Mouse (Mus musculus) kidney, embryonic 16.5 days (tissue): ENCODE results near the gene Tmem120b. TPM values are rescaled to one million over a fixed set of nuclear protein-coding genes. Genes with fewer than 3 reads are reported as not detected.

ENCODE experiments used
- ATAC-seq: fragments of 200-750 bp; cut with Nextera tagmentation; 2 replicates; pipeline ENCODE4 v1.8.0; 2017; ENCODE audit warnings: moderate TSS enrichment; ENCODE audit not compliant: low FRiP score, low TSS enrichment
- H3K27ac ChIP-seq: fragments of 300-500 bp; sonication (generic); 2 replicates; pipeline ENCODE4 v1.5.1; 2014; ENCODE audit warnings: low read length
- H3K27me3 ChIP-seq: fragments of 300-500 bp; sonication (generic); 2 replicates; pipeline ENCODE4 v1.6.1; 2014; ENCODE audit warnings: low read length, control low read depth, mixed read lengths; ENCODE audit not compliant: insufficient read depth
- H3K36me3 ChIP-seq: fragments of 300-500 bp; sonication (generic); 2 replicates; pipeline ENCODE4 v1.6.1; 2014; ENCODE audit warnings: low read length, control low read depth, mixed read lengths; ENCODE audit not compliant: insufficient read depth
- H3K4me1 ChIP-seq: fragments of 300-500 bp; sonication (generic); 2 replicates; pipeline ENCODE4 v1.6.1; 2014; ENCODE audit warnings: low read length, control low read depth, mixed read lengths; ENCODE audit not compliant: insufficient read depth
- H3K4me2 ChIP-seq: fragments of 300-500 bp; sonication (generic); replicated peaks from 2 replicates; pipeline ENCODE4 v1.6.1; 2014; ENCODE audit warnings: low read depth, low read length
- H3K4me3 ChIP-seq: fragments of 300-500 bp; sonication (generic); 2 replicates; pipeline ENCODE4 v1.5.1; 2014; ENCODE audit warnings: mild to moderate bottlenecking, low read length
- H3K9ac ChIP-seq: fragments of 300-500 bp; sonication (generic); replicated peaks from 2 replicates; pipeline ENCODE4 v1.6.1; 2014; ENCODE audit warnings: low read length
- H3K9me3 ChIP-seq: fragments of 300-500 bp; sonication (generic); 2 replicates; pipeline ENCODE4 v1.6.1; 2016; ENCODE audit warnings: low read length, control low read depth
- WGBS: fragments of 180-500 bp; shearing (Covaris S2); extraction: QIAGEN DNeasy Blood & Tissue Kit; methylation state at CpG from one replicate; pipeline ENCODE4 v1.1.7; 2014; 5-methylcytosine and 5-hydroxymethylcytosine counted together
- polyA plus RNA-seq: library from polyadenylated mRNA; unstranded; fragments of >200 nt; fragmentation: Nextera tagmentation; extraction: Ambion mirVana; gene quantifications from 2 replicates; pipeline ENCODE4 v1.2.1, GENCODE M21; 2015

The Tmem120b gene
- polyA plus RNA-seq, 1 experiment from 2014 or later: 16.8 TPM

DNA sequence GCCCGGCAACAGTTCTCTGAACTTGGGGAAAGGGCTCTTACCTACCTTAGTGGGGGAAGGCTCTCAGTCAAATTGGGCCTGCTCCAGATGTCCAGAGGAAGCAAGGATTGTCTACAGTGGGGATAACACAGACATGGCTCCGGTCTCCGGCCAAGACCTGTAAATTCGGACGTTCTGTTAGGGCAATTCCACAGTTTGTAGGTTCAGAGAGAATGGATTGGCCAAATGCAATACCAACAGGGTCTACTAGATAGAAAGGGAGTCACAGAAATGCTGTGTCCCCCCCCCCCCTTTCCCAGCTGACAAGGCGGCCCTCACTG, 69.7 kb downstream of the Tmem120b start:
- H3K27me3 ChIP-seq: no peaks in the 10 kb centered on the region
- H3K9me3 ChIP-seq: no peaks in the 10 kb centered on the region
- H3K4me2 ChIP-seq: peak overlapping the region; percentile 94
- 0 out of 2 replicates have a peak, but pooled peaks have one; percentile 0 for ATAC-seq
- 5% methylated on average over 5 of the region's 6 CpGs for WGBS
- H3K9ac ChIP-seq: peak overlapping the region; percentile 90
- H3K36me3 ChIP-seq: peaks cover 10% of the 10 kb centered on the region; the same call in 1 of the 2 replicates
- peaks cover 47% of the 10 kb centered on the region for H3K4me1 ChIP-seq
- peak overlapping the region; percentile 100 for H3K27ac ChIP-seq
- H3K4me3 ChIP-seq: peak overlapping the region; percentile 59

DNA sequence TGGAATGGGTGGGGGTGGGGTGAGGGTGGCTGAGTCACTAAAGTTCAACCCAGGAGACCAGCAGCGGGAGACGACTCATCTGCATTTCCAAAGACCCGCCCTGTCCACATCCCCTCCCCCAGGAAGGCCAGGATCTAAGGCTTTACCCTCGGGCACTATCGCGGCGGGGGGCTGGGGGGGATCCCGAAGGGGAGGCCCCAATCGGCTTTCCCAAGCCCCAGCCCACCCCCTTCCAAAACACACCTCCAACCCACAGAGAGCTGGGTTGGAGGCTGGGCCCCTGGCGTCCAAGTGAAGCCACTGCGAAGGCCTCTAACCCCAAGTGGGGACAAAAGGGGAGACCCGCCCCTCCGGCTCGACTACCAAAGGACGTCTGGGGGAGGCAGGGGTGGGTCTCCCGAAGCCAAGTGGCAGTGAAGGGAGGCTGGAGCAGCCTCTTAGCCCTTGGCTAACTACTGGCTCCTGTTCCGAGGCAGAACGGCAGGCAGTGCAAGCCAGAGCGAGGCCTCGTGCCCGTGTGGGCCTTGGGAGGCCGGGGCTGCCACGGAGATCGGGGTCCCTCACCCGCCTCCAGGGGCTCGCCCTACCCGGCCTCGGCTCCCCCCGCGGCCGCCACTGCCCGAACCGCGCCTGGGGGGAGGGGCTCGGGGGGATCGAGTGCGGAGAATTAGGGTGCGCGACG, 70.2 kb downstream of the Tmem120b start:
- Histone ChIP-seq H3K9me3 (no peaks in the 10 kb centered on the region), H3K36me3 (peaks cover 10% of the 10 kb centered on the region; the same call in 1 of the 2 replicates), H3K4me2 (peak overlapping the region; percentile 94), H3K4me1 (peaks cover 43% of the 10 kb centered on the region), H3K27ac (peak overlapping the region; percentile 100), H3K9ac (peak overlapping the region; percentile 90), H3K4me3 (peak overlapping the region; percentile 59), H3K27me3 (no peaks in the 10 kb centered on the region)
- WGBS: under 1% methylated on average over 37 of the region's 40 CpGs
- ATAC-seq: peak; percentile 49

DNA sequence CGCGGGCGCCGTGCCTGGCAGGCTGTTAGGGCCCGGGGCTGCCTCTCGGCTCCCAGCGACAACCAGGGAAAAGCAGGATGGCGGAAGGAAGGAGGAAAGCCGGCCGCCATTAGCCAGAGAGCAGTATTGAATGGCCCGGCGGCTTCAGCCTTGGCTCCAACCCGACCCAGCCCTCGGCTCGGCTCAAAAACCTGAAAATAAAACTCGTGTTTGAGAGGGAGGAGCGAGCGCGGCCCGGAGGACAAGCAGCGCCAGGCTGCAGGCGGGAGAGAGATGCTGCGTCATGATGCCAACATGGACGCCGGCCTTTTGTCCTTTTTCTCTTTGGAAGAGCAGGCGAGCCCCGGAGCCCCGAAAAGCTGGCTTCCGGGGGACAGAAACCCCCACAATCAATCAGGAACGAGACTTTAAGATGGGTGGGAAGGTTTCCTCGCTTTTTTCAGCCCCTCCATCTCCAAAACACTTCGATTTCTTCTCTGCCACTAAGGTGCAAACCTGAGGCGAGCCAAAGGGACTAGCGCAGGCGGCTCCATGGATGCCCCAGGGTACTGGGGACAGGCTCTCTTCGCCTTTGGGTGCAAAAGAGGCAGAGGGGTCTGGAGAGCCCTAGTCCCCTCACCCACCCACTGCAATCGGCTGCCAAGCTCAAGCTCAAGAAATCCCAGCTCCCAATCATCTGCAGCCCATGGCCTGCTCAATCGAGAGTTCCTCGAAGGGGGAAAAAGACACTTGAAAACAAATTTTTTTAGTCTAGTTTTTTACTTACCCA, 70.9 kb downstream of the Tmem120b start:
- no peak for ATAC-seq

DNA sequence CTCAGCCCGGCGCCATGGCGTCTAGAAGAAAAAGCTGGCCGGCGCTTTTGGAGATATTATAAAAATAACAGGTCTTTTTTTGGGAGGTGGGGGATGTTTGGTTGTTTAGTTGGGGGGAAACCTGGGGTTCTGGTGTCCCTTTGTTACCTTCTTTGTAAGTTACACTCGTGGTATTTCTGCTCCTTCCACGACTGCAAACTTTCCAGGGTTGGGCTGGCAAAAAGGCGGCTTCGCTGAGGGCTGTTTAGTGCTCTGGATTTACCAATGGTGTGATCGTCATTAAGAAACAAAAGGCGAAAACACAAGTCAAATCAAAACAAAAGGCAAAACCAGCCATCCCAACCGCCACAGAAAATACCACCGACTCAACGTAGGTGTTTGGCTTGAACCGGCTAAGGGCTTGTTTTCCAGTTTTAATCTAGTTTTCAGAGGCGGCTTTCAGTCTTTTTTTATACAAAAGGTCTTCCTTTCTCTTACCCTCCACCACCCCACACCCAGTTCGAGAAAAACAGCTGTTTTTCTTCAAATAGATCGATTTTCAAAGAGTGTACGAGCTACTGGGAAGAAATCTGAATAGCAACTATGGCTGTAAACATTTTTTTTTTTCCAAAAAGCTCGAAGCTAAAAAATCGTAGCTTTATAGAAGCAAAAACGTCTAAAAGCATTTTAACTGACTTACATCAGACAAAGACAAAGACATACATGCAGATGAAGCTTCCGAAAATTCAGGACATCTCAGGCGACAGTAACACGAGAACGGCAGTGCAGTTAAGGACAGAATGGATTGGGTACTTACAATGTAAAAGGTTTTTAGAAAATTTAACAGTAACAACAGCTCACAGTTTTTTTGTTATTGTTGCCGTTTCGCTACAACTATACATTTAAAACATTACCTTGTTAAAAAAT, 71.8 kb downstream of the Tmem120b start:
- Histone ChIP-seq H3K27me3 (no peaks in the 10 kb centered on the region), H3K9ac (peak overlapping the region; percentile 90), H3K27ac (peak overlapping the region; percentile 100), H3K9me3 (no peaks in the 10 kb centered on the region), H3K4me2 (peak overlapping the region; percentile 94), H3K4me1 (peaks cover 39% of the 10 kb centered on the region), H3K4me3 (peak overlapping the region; percentile 59), H3K36me3 (peaks cover under 1% of the 10 kb centered on the region; the same call in 1 of the 2 replicates)
- ATAC-seq: no peak
- under 1% methylated on average over 28 of the region's 28 CpGs for WGBS

More for the DNA sequence above, 70.9 kb downstream of the Tmem120b start:
- Histone ChIP-seq H3K36me3 (peaks cover 7% of the 10 kb centered on the region; the same call in 1 of the 2 replicates), H3K27me3 (no peaks in the 10 kb centered on the region), H3K4me1 (peaks cover 40% of the 10 kb centered on the region), H3K9me3 (no peaks in the 10 kb centered on the region), H3K4me3 (peak overlapping the region; percentile 59), H3K9ac (peak overlapping the region; percentile 90), H3K4me2 (peak overlapping the region; percentile 94), H3K27ac (peak overlapping the region; percentile 100)
- WGBS: under 1% methylated on average over 39 of the region's 39 CpGs

DNA sequence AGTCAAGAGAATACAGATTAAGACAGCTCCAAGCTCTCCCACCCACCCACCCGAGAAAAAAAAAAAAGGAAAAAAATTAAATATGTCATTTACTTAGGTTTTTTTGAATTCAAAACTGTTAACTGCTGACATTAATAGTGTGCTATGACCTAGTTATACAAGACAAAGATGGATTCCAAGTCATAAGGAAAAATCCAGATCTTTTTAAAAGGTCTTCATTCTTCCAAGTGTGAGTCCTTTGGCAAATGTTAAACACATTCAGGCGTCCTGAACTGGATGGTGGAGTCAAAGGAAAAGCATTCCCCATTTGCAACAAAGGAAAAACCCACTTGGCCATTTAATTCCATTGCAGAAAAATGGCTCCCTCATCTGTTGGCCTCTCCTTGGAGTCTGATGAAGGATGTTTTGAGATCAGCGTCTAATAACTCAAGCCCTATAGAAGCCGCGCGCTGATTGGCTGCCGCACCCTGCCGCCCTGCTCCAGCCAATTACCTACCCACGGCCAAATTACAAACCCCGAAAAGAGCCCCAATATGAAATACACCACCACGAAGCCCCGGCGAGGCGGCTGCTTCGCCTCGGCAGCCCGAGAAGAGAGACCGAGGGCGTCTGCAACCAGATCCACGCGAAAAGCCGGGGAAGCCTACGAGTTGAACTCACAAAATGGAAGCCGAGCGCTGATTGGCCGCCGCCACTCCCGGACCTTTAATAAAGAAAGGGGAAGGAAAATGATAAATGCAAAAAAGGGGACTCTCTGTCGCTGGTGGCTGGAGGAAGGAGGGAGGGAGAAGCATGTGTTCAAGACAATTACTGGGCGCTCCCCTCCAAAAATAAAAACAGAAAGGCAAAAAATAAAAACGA, 72.7 kb downstream of the Tmem120b start:
- peaks cover 8% of the 10 kb centered on the region; the same call in 1 of the 2 replicates for H3K36me3 ChIP-seq
- H3K4me1 ChIP-seq: peaks cover 39% of the 10 kb centered on the region
- no peaks in the 10 kb centered on the region for H3K9me3 ChIP-seq
- WGBS: under 1% methylated on average over 31 of the region's 31 CpGs
- peak overlapping the region; percentile 99 for H3K27ac ChIP-seq
- no peaks in the 10 kb centered on the region for H3K27me3 ChIP-seq
- ATAC-seq: peak; percentile 49
- peak overlapping the region; percentile 99 for H3K9ac ChIP-seq
- H3K4me3 ChIP-seq: peak overlapping the region; percentile 84
- peak overlapping the region; percentile 98 for H3K4me2 ChIP-seq

DNA sequence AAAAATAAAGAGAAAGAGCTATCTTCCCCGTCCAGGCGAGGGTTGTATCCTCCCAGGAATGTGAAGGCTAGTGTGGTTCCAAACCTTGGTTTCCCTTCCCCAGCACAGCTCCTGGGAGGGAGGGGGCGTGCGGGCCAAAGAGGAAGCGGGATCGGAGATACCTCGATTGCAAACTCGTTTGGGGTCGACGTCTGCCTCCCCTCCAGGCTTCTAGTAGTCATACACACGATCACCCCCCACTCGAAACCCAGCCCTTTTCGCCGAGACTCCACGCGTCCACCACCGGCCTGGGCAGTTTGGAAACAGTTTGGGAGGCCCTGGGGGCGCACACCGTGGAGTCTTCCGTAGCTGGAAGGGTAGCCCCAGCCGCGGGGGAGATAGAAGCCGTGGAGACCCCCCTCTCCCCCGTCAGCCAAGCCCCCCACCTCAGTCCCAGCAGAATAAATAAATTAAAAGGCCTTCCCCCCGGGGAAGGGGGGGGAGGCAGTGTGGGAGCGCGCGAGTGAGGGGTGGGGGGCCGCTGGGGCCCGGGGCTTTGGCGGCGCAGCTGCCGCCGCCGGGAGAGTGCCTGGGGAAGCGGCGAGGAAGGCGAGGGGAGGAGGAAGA, 73.4 kb downstream of the Tmem120b start:
- WGBS: under 1% methylated on average over 29 of the region's 38 CpGs
- Histone ChIP-seq H3K27ac (peak overlapping the region; percentile 99), H3K9me3 (no peaks in the 10 kb centered on the region), H3K36me3 (peaks cover 12% of the 10 kb centered on the region), H3K4me2 (peak overlapping the region; percentile 98), H3K4me3 (peak overlapping the region; percentile 84), H3K9ac (peak overlapping the region; percentile 99), H3K27me3 (no peaks in the 10 kb centered on the region), H3K4me1 (peaks cover 34% of the 10 kb centered on the region)
- ATAC-seq: no peak

DNA sequence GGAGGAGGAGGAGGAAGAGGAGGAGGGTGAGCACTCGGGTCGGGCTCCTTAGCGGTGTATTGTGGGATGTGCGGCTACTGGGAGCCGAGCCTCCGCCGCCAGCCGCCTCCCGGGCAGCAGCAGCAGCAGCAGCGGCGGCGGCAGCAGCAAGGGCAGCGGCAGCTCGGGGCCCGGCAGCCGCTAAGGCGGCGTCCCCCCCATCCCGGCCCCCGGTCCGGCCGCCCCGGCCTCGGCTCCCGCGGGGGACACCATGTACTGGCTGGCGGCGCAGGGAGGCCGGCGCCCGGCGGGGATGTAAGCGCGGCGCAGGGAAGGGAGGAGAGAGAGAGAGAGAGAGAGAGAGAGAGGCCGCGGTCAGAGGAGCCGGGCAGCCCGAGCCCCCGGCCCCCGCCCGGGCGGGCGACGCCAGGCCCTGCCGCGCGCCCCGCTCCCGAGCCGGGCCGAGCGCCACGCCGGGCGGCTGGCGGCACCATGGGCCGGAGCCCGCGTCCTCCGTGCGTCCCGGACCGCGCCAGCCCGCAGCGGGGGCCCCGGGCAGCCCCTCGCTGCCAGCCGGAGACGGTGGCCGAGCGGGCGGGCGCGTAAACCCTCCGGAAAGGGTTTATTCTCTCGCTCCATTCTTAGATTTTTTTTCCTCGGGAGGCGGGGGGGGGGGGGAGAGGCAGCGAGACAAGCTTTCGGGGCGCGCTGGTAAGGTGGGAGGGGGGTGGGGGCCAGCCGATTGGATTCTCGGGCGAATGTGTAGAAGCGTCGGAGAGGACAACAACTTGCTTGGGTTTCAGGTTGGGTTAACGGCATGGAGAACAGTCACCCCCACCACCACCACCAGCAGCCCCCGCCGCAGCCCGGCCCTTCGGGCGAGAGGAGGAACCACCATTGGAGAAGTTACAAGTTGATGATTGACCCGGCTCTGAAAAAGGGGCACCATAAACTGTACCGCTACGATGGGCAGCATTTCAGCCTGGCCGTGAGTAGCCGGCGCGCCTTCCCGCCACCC, 74.2 kb downstream of the Tmem120b start, which contains the start of gene Setd1b:
Setd1b (plus strand) TSS at position 33 of the 997 bp plus-strand sequence.
- Histone ChIP-seq H3K27ac (peak within 1 kb of the TSS; percentile 99), H3K9me3 (no peaks in the 10 kb centered on the region), H3K9ac (peak within 1 kb of the TSS; percentile 99), H3K4me1 (peaks cover 26% of the 10 kb centered on the region), H3K4me2 (peak within 1 kb of the TSS; percentile 98), H3K36me3 (peaks cover 20% of the 10 kb centered on the region), H3K4me3 (peak within 1 kb of the TSS; percentile 84), H3K27me3 (no peaks in the 10 kb centered on the region)
- under 1% methylated on average over 83 of the region's 103 CpGs for WGBS
- ATAC-seq: no peak
